Mouse (Mus musculus) limb, embryonic 14.5 days (tissue): Measurements from ENCODE around the gene Rgl3. TPM values are rescaled to one million over a fixed set of nuclear protein-coding genes. Genes with fewer than 3 reads are reported as not detected.

ENCODE experiments used
- ATAC-seq: fragments of 200-750 bp; cut with Nextera tagmentation; 2 replicates; pipeline ENCODE4 v1.8.0; 2017; ENCODE audit warnings: low read depth, moderate number of reproducible peaks, moderate TSS enrichment; ENCODE audit not compliant: low FRiP score
- DNase-seq: peaks from one replicate; pipeline ENCODE4 v3.0.0-alpha.2; 2015; ENCODE audit warnings: low spot score
- H3K27ac ChIP-seq: fragments of 300-500 bp; sonication (generic); replicated peaks from 2 replicates; pipeline ENCODE4 v1.5.1; 2014; ENCODE audit warnings: low read depth, mild to moderate bottlenecking, low read length, moderate library complexity, mixed read lengths
- H3K27me3 ChIP-seq: fragments of 300-500 bp; sonication (generic); 2 replicates; pipeline ENCODE4 v1.6.1; 2014; ENCODE audit warnings: low read length, mixed read lengths; ENCODE audit not compliant: control insufficient read depth, insufficient read depth
- H3K36me3 ChIP-seq: fragments of 300-500 bp; sonication (generic); 2 replicates; pipeline ENCODE4 v1.6.1; 2014; ENCODE audit warnings: mild to moderate bottlenecking, low read length, moderate library complexity, mixed read lengths; ENCODE audit not compliant: control insufficient read depth, insufficient read depth
- H3K4me1 ChIP-seq: fragments of 300-500 bp; sonication (generic); 2 replicates; pipeline ENCODE4 v1.6.1; 2014; ENCODE audit warnings: antibody characterized with exemption, low read length, mixed read lengths; ENCODE audit not compliant: control insufficient read depth, insufficient read depth
- H3K4me2 ChIP-seq: fragments of 300-500 bp; sonication (generic); replicated peaks from 2 replicates; pipeline ENCODE4 v1.6.1; 2014; ENCODE audit warnings: low read depth, mild to moderate bottlenecking, low read length, moderate library complexity; ENCODE audit not compliant: severe bottlenecking
- H3K4me3 ChIP-seq: fragments of 300-500 bp; sonication (generic); replicated peaks from 2 replicates; pipeline ENCODE4 v1.5.1; 2014; ENCODE audit warnings: low read length
- H3K9ac ChIP-seq: fragments of 300-500 bp; sonication (generic); 2 replicates; pipeline ENCODE4 v1.6.1; 2014; ENCODE audit warnings: mild to moderate bottlenecking, low read depth, low read length, moderate library complexity; ENCODE audit not compliant: severe bottlenecking
- H3K9me3 ChIP-seq: fragments of 300-500 bp; sonication (generic); 2 replicates; pipeline ENCODE4 v1.6.1; 2016; ENCODE audit warnings: low read length; ENCODE audit not compliant: control insufficient read depth
- POLR2A ChIP-seq: fragments of 200-500 bp; IDR thresholded peaks from 2 replicates; pipeline ENCODE4 v1.8.0; 2012; ENCODE audit warnings: inconsistent platforms, mild to moderate bottlenecking, moderate library complexity, borderline replicate concordance; ENCODE audit not compliant: insufficient read depth, insufficient read length; ENCODE audit errors: extremely low read depth
- WGBS: fragments of 180-500 bp; shearing (Covaris S2); extraction: QIAGEN DNeasy Blood & Tissue Kit; methylation state at CpG from one replicate; pipeline ENCODE4 v1.1.7; 2014; 5-methylcytosine and 5-hydroxymethylcytosine counted together
- polyA plus RNA-seq, 2 experiments: library from polyadenylated mRNA; depleted of rRNA in 1 of 2; stranded (reverse) in 1 of 2; unstranded in 1 of 2; fragments of >200 nt; fragmentation: Nextera tagmentation in 1 of 2; extraction: Ambion mirVana in 1 of 2; gene quantifications; 2 replicates each; pipeline versions ENCODE4 v1.2.1 to v1.2.3; 2012 to 2014

The Rgl3 gene
- polyA plus RNA-seq, 2 experiments, result 1.1 to 3.2 TPM

- ATAC-seq, result no peak
- peaks cover 7% of the 10 kb centered on the region; the same call in 1 of the 2 replicates for H3K4me1 ChIP-seq
- WGBS, result 86% methylated on average over 6 of the region's 6 CpGs
- no peaks in the 10 kb centered on the region for H3K27me3 ChIP-seq
- H3K4me3 ChIP-seq, result 0 out of 2 replicates have a peak overlapping the region, but pooled peaks have one; percentile 48
- H3K27ac ChIP-seq, result no peak overlapping the region
- no peak for TF ChIP-seq POLR2A
- no peak for DNase-seq
- peak overlapping the region; percentile 60 for H3K4me2 ChIP-seq
- H3K36me3 ChIP-seq, result peaks cover 6% of the 10 kb centered on the region; the same call in 1 of the 2 replicates
- H3K9ac ChIP-seq, result peak overlapping the region; percentile 70; the same call in 1 of the 2 replicates
- H3K9me3 ChIP-seq, result no peaks in the 10 kb centered on the region
These were observed 63.1 kb downstream of the Rgl3 start for GRCm38 (mm10) chr9:21926155-21926554.

- no peak overlapping the region for H3K9ac ChIP-seq
- DNase-seq (no peak), ATAC-seq (no peak)
- H3K36me3 ChIP-seq, result peaks cover 6% of the 10 kb centered on the region; the same call in 1 of the 2 replicates
- H3K4me3 ChIP-seq, result no peak overlapping the region
- H3K4me1 ChIP-seq, result peaks cover 7% of the 10 kb centered on the region; the same call in 1 of the 2 replicates
- no peaks in the 10 kb centered on the region for H3K9me3 ChIP-seq
- WGBS, result 96% methylated on average over 1 of the region's 1 CpGs
- no peak overlapping the region for H3K27ac ChIP-seq
- H3K27me3 ChIP-seq, result no peaks in the 10 kb centered on the region
- H3K4me2 ChIP-seq, result no peak overlapping the region
- no peak for TF ChIP-seq POLR2A
These were observed 63.7 kb downstream of the Rgl3 start for GRCm38 (mm10) chr9:21925506-21925905.

- no peak for TF ChIP-seq POLR2A
- H3K27ac ChIP-seq, result no peak overlapping the region
- 97% methylated on average over 3 of the region's 3 CpGs for WGBS
- no peaks in the 10 kb centered on the region for H3K9me3 ChIP-seq
- H3K4me3 ChIP-seq, result no peak overlapping the region
- DNase-seq, result no peak
- no peaks in the 10 kb centered on the region for H3K27me3 ChIP-seq
- ATAC-seq, result no peak
- no peak overlapping the region for H3K4me2 ChIP-seq
- H3K36me3 ChIP-seq, result peaks cover 6% of the 10 kb centered on the region; the same call in 1 of the 2 replicates
- H3K9ac ChIP-seq, result no peak overlapping the region
- peaks cover 7% of the 10 kb centered on the region; the same call in 1 of the 2 replicates for H3K4me1 ChIP-seq
These were observed 64.2 kb downstream of the Rgl3 start for GRCm38 (mm10) chr9:21925034-21925433.

- DNase-seq (peak; percentile 43), ATAC-seq (no peak)
- Histone ChIP-seq H3K27me3 (no peaks in the 10 kb centered on the region), H3K9me3 (no peaks in the 10 kb centered on the region), H3K36me3 (peaks cover 6% of the 10 kb centered on the region; the same call in 1 of the 2 replicates), H3K4me3 (no peak overlapping the region), H3K4me2 (no peak overlapping the region), H3K4me1 (peaks cover 7% of the 10 kb centered on the region; the same call in 1 of the 2 replicates), H3K27ac (no peak overlapping the region), H3K9ac (no peak overlapping the region)
- WGBS, result 67% methylated on average over 6 of the region's 6 CpGs
- TF ChIP-seq POLR2A, result no peak
These were observed 65.2 kb downstream of the Rgl3 start for GRCm38 (mm10) chr9:21924099-21924493.

- H3K4me1 ChIP-seq, result peaks cover 7% of the 10 kb centered on the region; the same call in 1 of the 2 replicates
- TF ChIP-seq POLR2A, result no peak
- no peak overlapping the region for H3K4me2 ChIP-seq
- no peak overlapping the region for H3K27ac ChIP-seq
- WGBS, result 71% methylated on average over 3 of the region's 3 CpGs
- DNase-seq (no peak), ATAC-seq (no peak)
- peaks cover 6% of the 10 kb centered on the region; the same call in 1 of the 2 replicates for H3K36me3 ChIP-seq
- no peak overlapping the region for H3K4me3 ChIP-seq
- no peaks in the 10 kb centered on the region for H3K27me3 ChIP-seq
- H3K9ac ChIP-seq, result no peak overlapping the region
- H3K9me3 ChIP-seq, result no peaks in the 10 kb centered on the region
These were observed 65.7 kb downstream of the Rgl3 start for GRCm38 (mm10) chr9:21923490-21924098.

GRCm38 (mm10) chr9:21923036-21923435 lies 66.2 kb downstream of the Rgl3 start:
- DNase-seq, result no peak
- Histone ChIP-seq H3K27me3 (no peaks in the 10 kb centered on the region), H3K27ac (no peak overlapping the region), H3K36me3 (peaks cover 6% of the 10 kb centered on the region; the same call in 1 of the 2 replicates), H3K4me2 (no peak overlapping the region), H3K9me3 (no peaks in the 10 kb centered on the region), H3K4me1 (peaks cover 7% of the 10 kb centered on the region; the same call in 1 of the 2 replicates), H3K4me3 (no peak overlapping the region), H3K9ac (no peak overlapping the region)
- no peak for TF ChIP-seq POLR2A
- ATAC-seq, result no peak
- WGBS, result 82% methylated on average over 4 of the region's 4 CpGs

Other genes with a start within 250 kb of the Rgl3 start
- gene Spc24, start 229.1 kb downstream of the Rgl3 start, polyA plus RNA-seq (2012; rRNA removed), result 64.8 and 68.8 TPM in 2 replicates
- 84.3 and 92.5 TPM in 2 replicates for gene Spc24, start 229.1 kb downstream of the Rgl3 start, polyA plus RNA-seq (2014; fragmentation: Nextera tagmentation; extraction: Ambion mirVana)
- gene Kank2, start 190.7 kb downstream of the Rgl3 start, polyA plus RNA-seq (2012; rRNA removed), result 38.6 and 49.6 TPM in 2 replicates
- gene Kank2, start 190.7 kb downstream of the Rgl3 start, polyA plus RNA-seq (2014; fragmentation: Nextera tagmentation; extraction: Ambion mirVana), result 13.1 and 15.0 TPM in 2 replicates
- 0.17 TPM in 1 of 2 replicates, not detected in the other for gene Angptl8, start 153.9 kb downstream of the Rgl3 start, polyA plus RNA-seq (2012; rRNA removed)
- 0.44 and 1.1 TPM in 2 replicates for gene Angptl8, start 153.9 kb downstream of the Rgl3 start, polyA plus RNA-seq (2014; fragmentation: Nextera tagmentation; extraction: Ambion mirVana)
- 155 and 191 TPM in 2 replicates for gene Dock6, start 136.8 kb downstream of the Rgl3 start, polyA plus RNA-seq (2012; rRNA removed)
- gene Dock6, start 136.8 kb downstream of the Rgl3 start, polyA plus RNA-seq (2014; fragmentation: Nextera tagmentation; extraction: Ambion mirVana), result 31.6 and 38.8 TPM in 2 replicates
- 30.1 and 30.7 TPM in 2 replicates for gene Rab3d, start 71.3 kb downstream of the Rgl3 start, polyA plus RNA-seq (2012; rRNA removed)
- gene Rab3d, start 71.3 kb downstream of the Rgl3 start, polyA plus RNA-seq (2014; fragmentation: Nextera tagmentation; extraction: Ambion mirVana), result 32.5 and 36.3 TPM in 2 replicates
- 9.6 and 10.8 TPM in 2 replicates for gene Ccdc159, start 62.0 kb downstream of the Rgl3 start, polyA plus RNA-seq (2012; rRNA removed)
- gene Ccdc159, start 62.0 kb downstream of the Rgl3 start, polyA plus RNA-seq (2014; fragmentation: Nextera tagmentation; extraction: Ambion mirVana), result 2.8 and 3.3 TPM in 2 replicates
- gene Tmem205, start 61.9 kb downstream of the Rgl3 start, polyA plus RNA-seq (2012; rRNA removed), result 37.4 and 45.3 TPM in 2 replicates
- 49.5 and 51.5 TPM in 2 replicates for gene Tmem205, start 61.9 kb downstream of the Rgl3 start, polyA plus RNA-seq (2014; fragmentation: Nextera tagmentation; extraction: Ambion mirVana)
- 31.7 and 44.2 TPM in 2 replicates for gene Plppr2, start 52.4 kb downstream of the Rgl3 start, polyA plus RNA-seq (2012; rRNA removed)
- 8.7 and 11.2 TPM in 2 replicates for gene Plppr2, start 52.4 kb downstream of the Rgl3 start, polyA plus RNA-seq (2014; fragmentation: Nextera tagmentation; extraction: Ambion mirVana)
- gene Swsap1, start 33.7 kb downstream of the Rgl3 start, polyA plus RNA-seq (2012; rRNA removed), result 6.5 and 7.0 TPM in 2 replicates
- 12.8 TPM in 2 replicates for gene Swsap1, start 33.7 kb downstream of the Rgl3 start, polyA plus RNA-seq (2014; fragmentation: Nextera tagmentation; extraction: Ambion mirVana)
- 6.7 and 8.0 TPM in 2 replicates for gene Epor, start 25.9 kb downstream of the Rgl3 start, polyA plus RNA-seq (2012; rRNA removed)
- 4.1 and 5.9 TPM in 2 replicates for gene Epor, start 25.9 kb downstream of the Rgl3 start, polyA plus RNA-seq (2014; fragmentation: Nextera tagmentation; extraction: Ambion mirVana)
- gene Ccdc151, start 13.2 kb upstream of the Rgl3 start, polyA plus RNA-seq (2012; rRNA removed), result 1.2 and 1.3 TPM in 2 replicates
- 0.37 and 1.2 TPM in 2 replicates for gene Ccdc151, start 13.2 kb upstream of the Rgl3 start, polyA plus RNA-seq (2014; fragmentation: Nextera tagmentation; extraction: Ambion mirVana)
- 156 and 188 TPM in 2 replicates for gene Prkcsh, start 13.4 kb upstream of the Rgl3 start, polyA plus RNA-seq (2012; rRNA removed)
- gene Prkcsh, start 13.4 kb upstream of the Rgl3 start, polyA plus RNA-seq (2014; fragmentation: Nextera tagmentation; extraction: Ambion mirVana), result 89.0 and 103 TPM in 2 replicates
- gene Elavl3, start 62.6 kb upstream of the Rgl3 start, polyA plus RNA-seq (2012; rRNA removed), result 0.56 and 0.67 TPM in 2 replicates
- gene Elavl3, start 62.6 kb upstream of the Rgl3 start, polyA plus RNA-seq (2014; fragmentation: Nextera tagmentation; extraction: Ambion mirVana), result not detected in 2 replicates
- 0.28 TPM in 1 of 2 replicates, not detected in the other for gene Gm49318, start 81.8 kb upstream of the Rgl3 start, polyA plus RNA-seq (2012; rRNA removed)
- not detected in 2 replicates for gene Gm49318, start 81.8 kb upstream of the Rgl3 start, polyA plus RNA-seq (2014; fragmentation: Nextera tagmentation; extraction: Ambion mirVana)
- 31.2 and 33.7 TPM in 2 replicates for gene Zfp653, start 81.9 kb upstream of the Rgl3 start, polyA plus RNA-seq (2012; rRNA removed)
- gene Zfp653, start 81.9 kb upstream of the Rgl3 start, polyA plus RNA-seq (2014; fragmentation: Nextera tagmentation; extraction: Ambion mirVana), result 8.1 and 8.7 TPM in 2 replicates
- 36.3 and 37.5 TPM in 2 replicates for gene Ecsit, start 96.0 kb upstream of the Rgl3 start, polyA plus RNA-seq (2012; rRNA removed)
- 30.6 and 32.9 TPM in 2 replicates for gene Ecsit, start 96.0 kb upstream of the Rgl3 start, polyA plus RNA-seq (2014; fragmentation: Nextera tagmentation; extraction: Ambion mirVana)
- gene Cnn1, start 109.8 kb upstream of the Rgl3 start, polyA plus RNA-seq (2012; rRNA removed), result 2.3 and 3.0 TPM in 2 replicates
- gene Cnn1, start 109.8 kb upstream of the Rgl3 start, polyA plus RNA-seq (2014; fragmentation: Nextera tagmentation; extraction: Ambion mirVana), result 3.1 and 4.4 TPM in 2 replicates
- gene Elof1, start 127.7 kb upstream of the Rgl3 start, polyA plus RNA-seq (2012; rRNA removed), result 145 and 168 TPM in 2 replicates
- gene Elof1, start 127.7 kb upstream of the Rgl3 start, polyA plus RNA-seq (2014; fragmentation: Nextera tagmentation; extraction: Ambion mirVana), result 199 and 206 TPM in 2 replicates
- gene Acp5, start 146.3 kb upstream of the Rgl3 start, polyA plus RNA-seq (2012; rRNA removed), result 20.3 and 21.6 TPM in 2 replicates
- 17.0 and 23.6 TPM in 2 replicates for gene Acp5, start 146.3 kb upstream of the Rgl3 start, polyA plus RNA-seq (2014; fragmentation: Nextera tagmentation; extraction: Ambion mirVana)
- gene Pigyl, start 167.4 kb upstream of the Rgl3 start, polyA plus RNA-seq (2012; rRNA removed), result 54.5 and 62.4 TPM in 2 replicates
- gene Pigyl, start 167.4 kb upstream of the Rgl3 start, polyA plus RNA-seq (2014; fragmentation: Nextera tagmentation; extraction: Ambion mirVana), result 80.9 and 82.4 TPM in 2 replicates
- gene Zfp872, start 198.6 kb upstream of the Rgl3 start, polyA plus RNA-seq (2012; rRNA removed), result 0.12 and 0.14 TPM in 2 replicates
- 0.33 and 0.51 TPM in 2 replicates for gene Zfp872, start 198.6 kb upstream of the Rgl3 start, polyA plus RNA-seq (2014; fragmentation: Nextera tagmentation; extraction: Ambion mirVana)
- 11.2 and 13.6 TPM in 2 replicates for gene Zfp809, start 236.3 kb upstream of the Rgl3 start, polyA plus RNA-seq (2012; rRNA removed)
- 19.6 and 19.7 TPM in 2 replicates for gene Zfp809, start 236.3 kb upstream of the Rgl3 start, polyA plus RNA-seq (2014; fragmentation: Nextera tagmentation; extraction: Ambion mirVana)